Mouse (Mus musculus) heart, embryonic 16.5 days (tissue): Measurements from ENCODE around the gene Ms4a6b. TPM values are rescaled to one million over a fixed set of nuclear protein-coding genes. Genes with fewer than 3 reads are reported as not detected.
"Not testable (repeated sequence)": the region's sequence is repeated elsewhere in the genome, so short reads cannot be mapped to it uniquely, and the experiment has no call there.

Experiments
- ATAC-seq: fragments of 200-750 bp; cut with Nextera tagmentation; replicated peaks from 2 replicates; pipeline ENCODE4 v1.8.0; 2017; ENCODE audit warnings: moderate number of reproducible peaks; ENCODE audit not compliant: insufficient read depth, low FRiP score; ENCODE audit errors: extremely low read depth
- H3K27ac ChIP-seq: fragments of 300-500 bp; sonication (generic); 2 replicates; pipeline ENCODE4 v1.5.1; 2014; ENCODE audit warnings: mild to moderate bottlenecking, low read length, control low read depth, moderate library complexity
- H3K27me3 ChIP-seq: fragments of 300-500 bp; sonication (generic); 2 replicates; pipeline ENCODE4 v1.6.1; 2014; ENCODE audit warnings: low read length, mixed read lengths; ENCODE audit not compliant: control insufficient read depth, insufficient read depth
- H3K36me3 ChIP-seq: fragments of 300-500 bp; sonication (generic); 2 replicates; pipeline ENCODE4 v1.6.1; 2014; ENCODE audit not compliant: control insufficient read depth, insufficient read depth
- H3K4me1 ChIP-seq: fragments of 300-500 bp; sonication (generic); 2 replicates; pipeline ENCODE4 v1.6.1; 2014; ENCODE audit warnings: low read length, mixed read lengths; ENCODE audit not compliant: control insufficient read depth, insufficient read depth
- H3K4me2 ChIP-seq: fragments of 300-500 bp; sonication (generic); 2 replicates; pipeline ENCODE4 v1.6.1; 2014; ENCODE audit warnings: low read depth, mild to moderate bottlenecking, control low read depth, low read length
- H3K4me3 ChIP-seq: fragments of 300-500 bp; sonication (generic); 2 replicates; pipeline ENCODE4 v1.5.1; 2014; ENCODE audit warnings: mild to moderate bottlenecking, control low read depth, low read length
- H3K9ac ChIP-seq: fragments of 300-500 bp; sonication (generic); 2 replicates; pipeline ENCODE4 v1.6.1; 2014; ENCODE audit warnings: low read length, control low read depth
- H3K9me3 ChIP-seq: fragments of 300-500 bp; sonication (generic); replicated peaks from 2 replicates; pipeline ENCODE4 v1.6.1; 2016; ENCODE audit warnings: low read length; ENCODE audit not compliant: control insufficient read depth
- WGBS: fragments of 180-500 bp; shearing (Covaris S2); extraction: QIAGEN DNeasy Blood & Tissue Kit; methylation state at CpG from one replicate; pipeline ENCODE4 v1.1.7; 2014; 5-methylcytosine and 5-hydroxymethylcytosine counted together
- polyA plus RNA-seq: library from polyadenylated mRNA; unstranded; fragments of >200 nt; fragmentation: Nextera tagmentation; extraction: Ambion mirVana; gene quantifications from 2 replicates; pipeline ENCODE4 v1.2.1, GENCODE M21; 2015

Gene Ms4a6b
- polyA plus RNA-seq, 1 experiment from 2014 or later = 7.9 TPM

- no peak overlapping the region for H3K4me2 ChIP-seq
- no peaks in the 10 kb centered on the region for H3K27me3 ChIP-seq
- H3K9ac ChIP-seq = no peak overlapping the region
- no peaks in the 10 kb centered on the region for H3K9me3 ChIP-seq
- H3K36me3 ChIP-seq = no peaks in the 10 kb centered on the region
- no peak overlapping the region for H3K27ac ChIP-seq
- H3K4me3 ChIP-seq = no peak overlapping the region
- no peaks in the 10 kb centered on the region for H3K4me1 ChIP-seq
- WGBS = 59% methylated on average over 1 of the region's 1 CpGs
- ATAC-seq = no peak
These were observed 2.9 kb upstream of the Ms4a6b start for GRCm38 (mm10) chr19:11513458-11513857.

- no peak overlapping the region for H3K9ac ChIP-seq
- H3K4me3 ChIP-seq = no peak overlapping the region
- no peak overlapping the region for H3K27ac ChIP-seq
- H3K4me1 ChIP-seq = no peaks in the 10 kb centered on the region
- no peak overlapping the region for H3K4me2 ChIP-seq
- no peaks in the 10 kb centered on the region for H3K36me3 ChIP-seq
- H3K9me3 ChIP-seq = no peaks in the 10 kb centered on the region
- 37% methylated on average over 4 of the region's 4 CpGs for WGBS
- no peaks in the 10 kb centered on the region for H3K27me3 ChIP-seq
- peak; percentile 63; the same call in 1 of the 2 replicates for ATAC-seq
These were observed 533 bp downstream of the Ms4a6b start for GRCm38 (mm10) chr19:11516845-11517244.

GRCm38 (mm10) chr19:11517373-11517772 is 1.1 kb downstream of the Ms4a6b start:
- H3K27ac ChIP-seq, H3K4me2 ChIP-seq, H3K27me3 ChIP-seq, H3K9ac ChIP-seq, H3K4me3 ChIP-seq, H3K9me3 ChIP-seq, ATAC-seq, H3K36me3 ChIP-seq, H3K4me1 ChIP-seq: not testable (repeated sequence)
- 32% methylated on average over 1 of the region's 1 CpGs for WGBS

- H3K4me3 ChIP-seq = peak overlapping the region; percentile 23
- WGBS = 60% methylated on average over 2 of the region's 2 CpGs
These were observed 2.0 kb downstream of the Ms4a6b start for GRCm38 (mm10) chr19:11518356-11518755.

GRCm38 (mm10) chr19:11520146-11520545 is 3.8 kb downstream of the Ms4a6b start:
- Histone ChIP-seq H3K4me2 (no peak overlapping the region), H3K9me3 (no peaks in the 10 kb centered on the region), H3K9ac (no peak overlapping the region), H3K27me3 (no peaks in the 10 kb centered on the region), H3K36me3 (no peaks in the 10 kb centered on the region), H3K27ac (no peak overlapping the region), H3K4me1 (no peaks in the 10 kb centered on the region), H3K4me3 (no peak overlapping the region)
- no peak for ATAC-seq
- WGBS = 81% methylated on average over 3 of the region's 3 CpGs

More at GRCm38 (mm10) chr19:11518356-11518755, 2.0 kb downstream of the Ms4a6b start:
- H3K9me3 ChIP-seq, H3K36me3 ChIP-seq, H3K4me2 ChIP-seq, H3K9ac ChIP-seq, H3K4me1 ChIP-seq, H3K27me3 ChIP-seq, ATAC-seq, H3K27ac ChIP-seq: not testable (repeated sequence)

- no peaks in the 10 kb centered on the region for H3K9me3 ChIP-seq
- no peak for ATAC-seq
- WGBS = 80% methylated on average over 1 of the region's 1 CpGs
- no peak overlapping the region for H3K4me2 ChIP-seq
- no peaks in the 10 kb centered on the region for H3K36me3 ChIP-seq
- no peak overlapping the region for H3K9ac ChIP-seq
- H3K4me1 ChIP-seq = no peaks in the 10 kb centered on the region
- H3K27ac ChIP-seq = no peak overlapping the region
- no peaks in the 10 kb centered on the region for H3K27me3 ChIP-seq
- no peak overlapping the region for H3K4me3 ChIP-seq
These were observed 17.1 kb downstream of the Ms4a6b start for GRCm38 (mm10) chr19:11533421-11533820.

GRCm38 (mm10) chr19:11533888-11534445 is 17.7 kb downstream of the Ms4a6b start:
- no peaks in the 10 kb centered on the region for H3K36me3 ChIP-seq
- no peaks in the 10 kb centered on the region for H3K4me1 ChIP-seq
- WGBS = 28% methylated on average over 2 of the region's 2 CpGs
- H3K4me3 ChIP-seq = no peak overlapping the region
- no peak overlapping the region for H3K4me2 ChIP-seq
- no peak overlapping the region for H3K9ac ChIP-seq
- H3K27ac ChIP-seq = no peak overlapping the region
- H3K9me3 ChIP-seq = no peaks in the 10 kb centered on the region
- no peak for ATAC-seq
- H3K27me3 ChIP-seq = no peaks in the 10 kb centered on the region

- no peak for ATAC-seq
- WGBS = 7% methylated on average over 7 of the region's 7 CpGs
These were observed 20.3 kb downstream of the Ms4a6b start, which contains the start of gene Ms4a4d for GRCm38 (mm10) chr19:11536593-11536992. Gene Ms4a4d, plus strand, starts transcription at chr19:11536801.

GRCm38 (mm10) chr19:11537336-11537735 is 21.0 kb downstream of the Ms4a6b start:
- Histone ChIP-seq H3K9ac (no peak overlapping the region), H3K9me3 (no peaks in the 10 kb centered on the region), H3K27ac (no peak overlapping the region), H3K27me3 (no peaks in the 10 kb centered on the region), H3K4me3 (no peak overlapping the region), H3K4me1 (no peaks in the 10 kb centered on the region), H3K36me3 (no peaks in the 10 kb centered on the region), H3K4me2 (no peak overlapping the region)
- WGBS = 22% methylated on average over 2 of the region's 2 CpGs
- ATAC-seq = no peak

More at GRCm38 (mm10) chr19:11536593-11536992, 20.3 kb downstream of the Ms4a6b start, which contains the start of gene Ms4a4d:
- Histone ChIP-seq H3K4me2 (no peak within 1 kb of the TSS), H3K36me3 (no peaks in the 10 kb centered on the region), H3K9ac (no peak within 1 kb of the TSS), H3K27ac (no peak within 1 kb of the TSS), H3K27me3 (no peaks in the 10 kb centered on the region), H3K4me3 (no peak within 1 kb of the TSS), H3K4me1 (no peaks in the 10 kb centered on the region), H3K9me3 (no peaks in the 10 kb centered on the region)
